Mouse (Mus musculus): Measurements from ENCODE around the gene Washc4. TPM values are rescaled to one million over a fixed set of nuclear protein-coding genes. Genes with fewer than 3 reads are reported as not detected.

Washc4 gene
- polyA plus RNA-seq, 1 experiment from 2014 or later, result 35.0 TPM

DNA sequence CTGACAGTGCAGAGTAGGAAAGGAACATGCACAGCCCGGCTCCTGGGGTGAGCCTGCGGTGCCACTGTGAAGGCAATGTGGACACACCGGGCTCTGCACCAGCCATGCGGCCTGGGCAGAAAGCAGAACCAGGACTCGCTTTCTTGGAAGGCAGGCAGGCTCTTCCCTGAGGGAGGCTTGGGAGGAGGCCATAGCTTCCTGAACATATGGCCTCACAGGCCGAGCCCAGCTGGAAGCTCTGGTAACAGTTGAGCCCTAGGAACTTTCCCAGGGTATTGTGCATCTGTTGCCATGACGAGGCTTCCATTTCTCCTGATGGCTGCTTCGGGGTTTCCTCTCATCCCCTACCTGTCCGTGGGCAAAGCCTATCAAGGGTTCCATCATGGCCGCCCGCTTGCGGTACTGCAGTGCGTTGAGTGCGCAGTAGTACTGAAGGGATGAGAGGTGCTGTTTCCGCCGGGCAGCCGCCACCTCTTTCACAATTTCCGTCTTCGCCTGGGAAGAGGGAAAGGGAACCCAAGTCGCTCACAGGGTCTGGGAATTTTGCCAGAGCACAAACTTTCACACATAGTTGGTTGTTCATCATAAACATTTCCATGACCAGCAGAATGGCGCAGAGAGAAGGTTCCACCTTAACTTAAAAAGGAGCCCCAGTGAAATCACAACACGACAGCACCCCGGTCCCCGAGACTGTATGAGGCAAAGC, 77.0 kb downstream of the Washc4 start:
- DNase-seq (ENCODE audit: low read depth, low spot score), result no peak
- no peaks in the 10 kb centered on the region for H3K27me3 ChIP-seq
- POLR2A ChIA-PET, result no interaction called here
- no peak for ATAC-seq
- in situ Hi-C loops (cut with MboI; ENCODE audit: low pct_unique_long_range_greater_than_20kb), result no loop called here
- no peak for TF ChIP-seq CTCF (IDR thresholded peaks at IDR 0.05)
- CTCF ChIA-PET, result interaction anchor here (1.4 kb wide), 1 partner anchor 17 kb away, joined by 3 read pairs; no protein-coding TSS in a partner anchor

GRCm38 (mm10) chr10:83624065-83624464, 80.5 kb downstream of the Washc4 start:
- TF ChIP-seq CTCF (IDR thresholded peaks at IDR 0.05), result no peak
- ChIA-PET POLR2A (no interaction called here), CTCF (no interaction called here)
- DNase-seq (ENCODE audit: low read depth, low spot score), result no peak
- ATAC-seq, result no peak
- in situ Hi-C loops (cut with MboI; ENCODE audit: low pct_unique_long_range_greater_than_20kb), result no loop called here
- no peaks in the 10 kb centered on the region for H3K27me3 ChIP-seq

GRCm38 (mm10) chr10:83624841-83625240, 81.3 kb downstream of the Washc4 start:
- no peak for TF ChIP-seq CTCF (IDR thresholded peaks at IDR 0.05)
- CTCF ChIA-PET, result interaction anchor here (0.5 kb wide), 1 partner anchor 783 kb away, joined by 3 read pairs; no protein-coding TSS in a partner anchor
- in situ Hi-C loops (cut with MboI; ENCODE audit: low pct_unique_long_range_greater_than_20kb), result no loop called here
- POLR2A ChIA-PET, result no interaction called here
- DNase-seq (ENCODE audit: low read depth, low spot score) (no peak), ATAC-seq (no peak)
- H3K27me3 ChIP-seq, result no peaks in the 10 kb centered on the region

DNA sequence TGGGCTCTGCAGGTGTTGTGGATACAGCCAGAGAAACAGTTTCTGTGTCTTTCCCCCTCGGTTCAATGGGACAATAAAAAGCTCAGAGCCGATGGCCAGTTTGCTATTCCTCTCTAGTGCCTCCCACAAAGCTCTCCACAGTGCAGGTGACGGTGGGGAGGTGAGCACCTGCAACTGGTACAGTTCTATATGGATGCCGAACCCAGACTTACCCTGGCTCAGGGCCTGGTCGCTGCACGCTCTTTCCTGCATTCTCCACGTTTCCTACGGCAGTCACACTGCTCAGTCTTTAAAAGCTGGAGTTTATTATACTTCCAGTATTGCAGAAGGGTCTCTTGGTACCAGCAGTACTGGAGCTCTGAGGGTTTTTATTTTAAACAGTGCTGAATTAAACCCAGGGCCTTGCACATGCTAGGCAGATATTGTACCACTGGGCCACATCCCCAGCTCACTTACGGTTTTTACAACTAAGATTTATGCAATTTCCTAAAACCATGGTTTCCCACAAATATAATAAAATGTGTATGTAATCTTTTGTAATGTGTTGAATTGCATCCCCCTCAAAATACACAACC, 83.6 kb downstream of the Washc4 start:
- in situ Hi-C loops (cut with MboI; ENCODE audit: low pct_unique_long_range_greater_than_20kb), result no loop called here
- ChIA-PET CTCF (interaction anchor here (0.8 kb wide), 1 partner anchor 9 kb away, joined by 4 read pairs; no protein-coding TSS in a partner anchor), POLR2A (interaction anchor here (0.6 kb wide), 1 partner anchor 88 kb away, joined by 3 read pairs; no protein-coding TSS in a partner anchor)
- no peak for TF ChIP-seq CTCF (IDR thresholded peaks at IDR 0.05)
- DNase-seq (ENCODE audit: low read depth, low spot score), result no peak
- no peak for ATAC-seq
- no peaks in the 10 kb centered on the region for H3K27me3 ChIP-seq

GRCm38 (mm10) chr10:83628241-83628640, 84.7 kb downstream of the Washc4 start:
- no peaks in the 10 kb centered on the region for H3K27me3 ChIP-seq
- no peak for TF ChIP-seq CTCF (IDR thresholded peaks at IDR 0.05)
- in situ Hi-C loops (cut with MboI; ENCODE audit: low pct_unique_long_range_greater_than_20kb), result no loop called here
- ChIA-PET POLR2A (no interaction called here), CTCF (no interaction called here)
- no peak for ATAC-seq
- DNase-seq (ENCODE audit: low read depth, low spot score), result no peak

DNA sequence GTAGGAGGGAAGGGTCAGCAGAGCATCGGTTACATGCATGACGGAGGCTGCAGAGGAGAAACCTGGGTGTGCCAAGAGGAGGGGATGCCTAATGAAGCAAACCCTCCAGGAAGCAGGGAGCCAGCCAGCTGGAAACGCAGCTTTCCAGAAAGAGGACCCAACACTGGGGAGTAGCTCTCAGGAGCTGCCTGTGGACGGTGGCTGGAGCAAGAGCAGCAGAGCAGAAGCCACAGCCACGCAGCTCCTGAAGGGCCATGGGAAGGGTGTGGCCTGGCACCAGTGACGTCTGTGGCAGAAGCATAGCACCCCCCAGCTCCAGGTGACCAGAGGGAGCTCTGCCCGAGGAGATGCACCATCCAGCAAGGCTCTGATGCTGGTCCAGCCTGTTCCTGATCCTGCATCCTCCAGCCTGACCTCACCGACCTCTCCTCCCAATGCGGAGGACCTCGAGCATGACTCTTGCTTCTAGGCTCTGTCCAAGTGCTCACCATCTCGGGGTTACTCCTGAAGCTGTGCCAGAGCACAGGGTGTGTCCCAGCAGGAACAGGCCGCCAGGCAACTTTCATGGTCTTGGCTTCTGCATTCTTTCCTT, 85.7 kb downstream of the Washc4 start:
- no peaks in the 10 kb centered on the region for H3K27me3 ChIP-seq
- ChIA-PET CTCF (no interaction called here), POLR2A (no interaction called here)
- no peak for ATAC-seq
- TF ChIP-seq CTCF (IDR thresholded peaks at IDR 0.05), result no peak
- in situ Hi-C loops (cut with MboI; ENCODE audit: low pct_unique_long_range_greater_than_20kb), result no loop called here
- DNase-seq (ENCODE audit: low read depth, low spot score), result no peak

DNA sequence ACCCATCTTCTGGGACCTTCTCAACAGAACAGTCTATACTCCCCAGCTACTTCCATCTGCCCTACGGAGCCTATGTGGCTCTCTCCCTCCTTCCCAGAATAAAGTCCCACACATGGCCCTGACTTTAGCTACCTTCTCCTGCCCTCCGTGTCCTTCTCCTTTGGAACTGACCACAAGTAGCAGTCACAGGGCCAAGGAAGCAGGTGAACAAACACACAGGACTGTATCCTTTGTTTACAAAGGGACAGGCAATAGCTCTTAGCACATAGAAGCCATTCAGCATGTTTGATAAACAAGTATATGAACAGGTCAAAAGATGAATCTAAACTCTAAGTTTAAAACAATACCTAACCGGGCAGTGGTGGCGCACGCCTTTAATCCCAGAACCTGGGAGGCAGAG, 86.3 kb downstream of the Washc4 start:
- no peak for ATAC-seq
- in situ Hi-C loops (cut with MboI; ENCODE audit: low pct_unique_long_range_greater_than_20kb), result no loop called here
- DNase-seq (ENCODE audit: low read depth, low spot score), result no peak
- TF ChIP-seq CTCF (IDR thresholded peaks at IDR 0.05), result no peak
- CTCF ChIA-PET, result no interaction called here
- POLR2A ChIA-PET, result no interaction called here
- no peaks in the 10 kb centered on the region for H3K27me3 ChIP-seq

- DNase-seq (ENCODE audit: low read depth, low spot score) (no peak), ATAC-seq (no peak)
- in situ Hi-C loops (cut with MboI; ENCODE audit: low pct_unique_long_range_greater_than_20kb), result no loop called here
- ChIA-PET POLR2A (no interaction called here), CTCF (no interaction called here)
- no peak for TF ChIP-seq CTCF (IDR thresholded peaks at IDR 0.05)
- no peaks in the 10 kb centered on the region for H3K27me3 ChIP-seq
These were observed 87.3 kb downstream of the Washc4 start for GRCm38 (mm10) chr10:83630899-83631298.

GRCm38 (mm10) chr10:83631775-83632174, 88.2 kb downstream of the Washc4 start:
- ChIA-PET CTCF (no interaction called here), POLR2A (no interaction called here)
- DNase-seq (ENCODE audit: low read depth, low spot score), result no peak
- TF ChIP-seq CTCF (IDR thresholded peaks at IDR 0.05), result no peak
- ATAC-seq, result no peak
- in situ Hi-C loops (cut with MboI; ENCODE audit: low pct_unique_long_range_greater_than_20kb), result no loop called here
- H3K27me3 ChIP-seq, result no peaks in the 10 kb centered on the region

GRCm38 (mm10) chr10:83632806-83633374, 89.3 kb downstream of the Washc4 start:
- ChIA-PET POLR2A (interaction anchor here (1.1 kb wide), 1 partner anchor 9 kb away, joined by 3 read pairs; no protein-coding TSS in a partner anchor), CTCF (no interaction called here)
- DNase-seq (ENCODE audit: low read depth, low spot score) (no peak), ATAC-seq (no peak)
- in situ Hi-C loops (cut with MboI; ENCODE audit: low pct_unique_long_range_greater_than_20kb), result no loop called here
- no peaks in the 10 kb centered on the region for H3K27me3 ChIP-seq
- TF ChIP-seq CTCF (IDR thresholded peaks at IDR 0.05), result no peak

DNA sequence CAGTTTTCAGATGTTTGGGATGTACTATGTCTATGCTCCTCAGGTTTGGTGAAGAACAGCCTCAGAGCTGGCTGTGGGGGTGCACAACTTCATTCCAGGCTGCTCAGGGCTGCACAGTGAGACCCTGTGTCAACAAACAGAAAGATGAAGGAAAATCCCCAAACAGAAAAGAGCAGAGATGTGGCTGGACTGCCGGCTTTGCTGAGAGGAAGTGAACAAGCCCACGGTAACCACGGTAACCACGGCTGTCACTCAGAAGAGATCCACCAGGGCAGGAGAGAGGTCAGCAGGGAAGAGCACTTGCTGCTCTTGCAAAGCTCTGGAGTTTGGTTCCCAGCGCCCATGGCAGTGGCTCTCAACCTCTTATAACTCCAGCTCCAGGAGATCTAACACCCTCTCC, 90.9 kb downstream of the Washc4 start:
- POLR2A ChIA-PET, result interaction anchor here (1.0 to 1.5 kb wide), 2 partner anchors 10 to 22 kb away, joined by 3 read pairs; no protein-coding TSS in a partner anchor
- in situ Hi-C loops (cut with MboI; ENCODE audit: low pct_unique_long_range_greater_than_20kb), result no loop called here
- ATAC-seq (no peak), DNase-seq (ENCODE audit: low read depth, low spot score) (no peak)
- H3K27me3 ChIP-seq, result no peaks in the 10 kb centered on the region
- TF ChIP-seq CTCF (IDR thresholded peaks at IDR 0.05), result no peak
- CTCF ChIA-PET, result interaction anchor here (1.2 kb wide), 1 partner anchor 9 kb away, joined by 4 read pairs; no protein-coding TSS in a partner anchor

All from Patski (cell line).